Mouse (Mus musculus): ENCODE results near the gene Cpne4.

The Cpne4 gene

DNA sequence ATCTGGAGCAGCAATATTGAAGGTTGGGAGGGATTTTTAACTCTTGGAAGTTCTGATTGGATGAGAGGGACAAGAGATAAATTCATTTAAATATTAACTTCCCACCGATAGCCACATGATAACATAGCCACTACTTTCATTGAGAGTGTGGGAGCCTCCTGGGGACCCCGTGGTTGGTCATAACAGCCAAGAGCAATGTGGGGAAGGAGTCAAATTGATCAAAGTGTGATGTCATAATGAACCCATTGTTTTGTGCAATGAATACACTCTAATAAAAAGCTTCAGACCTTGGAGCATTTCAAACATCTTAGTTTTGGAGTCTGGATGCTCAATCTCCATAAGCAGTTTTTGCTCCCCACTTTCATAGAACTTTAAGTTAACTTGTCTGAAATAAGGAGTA lies at the start of gene Cpne4:
Gene Cpne4, plus strand, starts transcription at position 301 of the 400 bp plus-strand sequence.
- DNase-seq: no peak

DNA sequence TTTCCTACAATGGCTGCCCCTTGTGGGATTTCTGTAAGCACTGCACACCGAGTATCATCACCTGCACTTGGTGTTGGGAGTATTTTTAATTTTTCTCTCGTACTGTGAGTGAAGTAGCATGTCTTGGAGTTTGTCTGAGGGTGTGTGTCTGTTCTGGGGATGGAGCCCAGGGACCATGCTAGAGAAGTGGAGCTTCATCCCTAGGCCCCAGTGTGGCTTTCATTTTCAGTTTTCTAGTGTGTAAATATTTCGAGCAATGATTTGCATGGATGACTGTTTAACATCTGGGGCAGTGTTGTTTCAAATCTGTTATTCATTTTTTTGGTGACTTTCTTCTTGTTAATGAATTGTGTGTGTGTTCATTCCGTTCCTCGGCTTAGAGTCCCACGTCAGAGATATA lies 31.9 kb upstream of the Cpne4 start:
- DNase-seq: no peak

DNA sequence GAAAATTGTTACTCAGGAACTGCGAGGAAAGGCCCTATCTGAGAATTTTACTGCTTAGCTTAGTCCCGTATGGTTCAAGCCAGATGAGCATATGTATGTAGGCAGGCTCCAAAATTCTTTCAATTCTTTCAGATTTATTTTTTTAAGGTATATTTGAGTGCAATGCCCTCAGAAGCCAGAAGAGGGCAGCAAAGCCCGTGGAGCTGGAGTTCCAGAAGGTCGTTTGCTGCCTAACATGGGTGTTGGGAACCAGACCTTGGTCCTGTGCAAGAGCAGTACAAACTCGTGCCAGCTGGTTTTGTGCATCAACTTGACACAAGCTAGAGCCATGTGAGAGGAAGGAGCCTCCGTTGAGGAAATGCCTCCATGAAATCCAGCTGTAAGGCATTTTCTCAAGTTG lies 11.6 kb upstream of the Cpne4 start:
- no peak for DNase-seq

DNA sequence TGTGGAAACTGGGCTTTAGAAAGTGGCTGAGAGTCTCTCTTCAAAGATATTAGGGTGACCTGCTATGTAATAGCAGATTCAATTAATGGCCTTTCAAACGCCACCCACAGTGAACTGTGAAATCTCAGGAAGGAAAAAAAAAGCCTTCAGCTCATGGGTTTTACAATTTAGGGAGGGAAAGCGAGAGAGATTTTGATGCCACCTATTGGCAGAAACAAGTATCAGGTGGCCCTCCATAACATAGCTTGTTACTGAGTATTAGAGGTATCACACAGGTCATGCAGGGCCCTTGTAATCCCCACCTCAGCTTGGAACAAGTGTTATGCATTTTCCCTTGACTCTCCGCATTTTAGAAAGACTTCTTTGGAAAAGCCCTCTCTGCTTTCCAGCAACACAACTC lies 18.7 kb downstream of the Cpne4 start:
- no peak for DNase-seq

DNA sequence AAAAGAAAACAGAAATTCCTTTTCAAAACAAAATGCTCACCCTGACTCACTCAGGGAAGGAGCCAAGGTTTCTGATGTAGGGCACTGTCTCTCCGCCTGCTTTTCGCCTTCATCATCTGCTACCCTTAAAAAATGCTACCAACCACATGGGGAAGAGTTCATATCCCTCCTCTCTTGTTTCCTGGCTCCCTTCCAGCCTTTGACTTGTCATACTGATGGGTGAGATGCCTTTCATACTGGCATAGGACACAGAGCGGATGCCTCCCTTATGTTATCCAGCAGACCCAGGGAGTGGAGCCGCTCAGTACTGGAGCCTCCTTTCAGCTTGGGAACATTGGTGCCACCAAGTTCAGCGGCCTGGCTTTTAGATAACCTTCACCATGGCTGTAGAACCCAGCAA lies 19.4 kb downstream of the Cpne4 start:
- no peak for DNase-seq

DNA sequence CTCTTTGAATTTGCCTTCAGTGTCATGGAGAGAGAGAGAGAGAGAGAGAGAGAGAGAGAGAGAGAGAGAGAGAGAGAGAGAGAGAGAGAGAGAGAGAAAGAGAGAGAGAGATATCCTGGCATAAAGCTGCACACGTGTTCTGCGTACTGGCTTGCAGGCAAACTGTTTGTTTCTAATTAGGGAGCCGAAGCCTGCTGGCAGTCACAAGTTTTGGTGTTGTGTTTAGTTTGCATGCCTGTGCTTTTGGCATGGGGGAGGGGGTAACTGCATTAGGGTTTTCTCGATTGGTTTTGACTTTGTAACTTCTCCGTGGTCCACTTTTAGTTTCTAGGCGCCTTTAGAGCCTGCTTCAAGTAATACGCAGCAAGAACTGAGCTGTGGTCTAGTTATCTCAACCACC lies 20.0 kb downstream of the Cpne4 start:
- no peak for DNase-seq

DNA sequence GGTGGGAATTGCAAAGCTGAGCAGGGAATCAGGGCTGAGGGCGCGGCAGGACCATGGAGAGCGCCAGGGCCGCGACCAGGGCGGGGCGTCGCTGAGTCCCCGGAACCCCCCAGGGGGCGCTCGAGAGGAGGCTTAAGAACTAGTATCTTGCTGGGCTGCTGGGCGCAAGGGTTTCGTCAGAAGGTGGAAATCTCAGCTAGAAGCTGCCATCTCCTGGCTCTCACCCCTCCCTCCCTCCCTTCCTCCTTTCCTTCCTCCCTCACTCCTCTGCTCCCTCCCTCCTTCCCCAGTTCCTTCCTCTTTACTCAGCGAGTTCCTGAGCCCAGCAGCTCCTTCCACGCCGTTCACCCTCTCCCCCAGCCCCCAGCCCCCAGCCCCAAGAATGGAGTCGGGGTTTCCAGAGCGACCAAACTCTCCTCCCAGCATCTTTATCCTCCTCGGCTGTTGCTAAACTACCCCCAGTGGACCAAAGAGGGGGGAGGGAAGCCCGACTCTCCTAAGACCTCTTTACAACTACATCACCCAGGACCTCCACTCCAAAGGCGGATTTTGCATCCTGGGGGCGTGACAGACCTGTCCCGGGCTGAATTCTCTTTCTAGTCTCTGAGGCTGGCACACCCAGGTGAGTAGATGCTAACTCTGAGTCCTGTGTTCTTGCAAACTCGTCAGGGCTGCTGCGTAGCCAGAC lies 22.5 kb downstream of the Cpne4 start:
- DNase-seq: no peak

DNA sequence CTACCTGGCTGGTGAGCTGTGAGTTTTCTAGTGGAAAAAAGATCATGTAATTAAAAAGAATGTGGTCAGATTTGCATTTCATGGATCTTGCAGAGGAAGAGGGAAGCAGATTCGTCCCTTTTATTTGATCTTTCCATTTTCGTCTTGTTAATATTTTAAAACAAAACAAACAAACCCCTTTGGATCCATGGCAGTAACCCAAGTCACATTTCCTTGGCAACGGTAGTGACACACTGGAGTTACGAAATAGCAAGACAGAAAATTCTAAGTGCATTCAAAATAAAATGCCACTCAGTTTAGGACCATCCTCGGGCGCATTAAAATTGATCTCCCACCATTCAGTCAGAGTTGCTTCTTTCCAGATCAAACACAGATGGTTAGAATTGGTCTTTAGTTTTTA lies 25.8 kb downstream of the Cpne4 start:
- no peak for DNase-seq

DNA sequence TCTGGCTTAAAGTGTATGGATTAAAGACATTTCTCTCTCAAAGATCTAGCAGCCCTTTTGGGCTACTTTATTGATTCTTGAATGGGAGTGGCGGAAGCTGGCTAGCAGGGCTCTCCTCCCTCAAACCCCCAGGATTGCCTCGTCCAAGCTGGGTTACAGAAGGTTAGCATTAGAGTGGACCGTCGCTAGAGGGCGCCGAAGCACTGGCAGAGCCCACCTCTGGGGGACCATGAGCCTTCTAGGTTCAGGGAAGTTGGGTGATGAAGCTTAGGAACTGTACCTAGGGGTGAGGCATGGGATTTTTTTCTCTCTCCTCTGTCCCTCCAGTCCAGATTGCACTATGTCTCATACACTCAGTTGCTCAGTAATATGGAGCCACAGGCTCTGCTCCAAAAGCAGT lies 27.4 kb downstream of the Cpne4 start:
- DNase-seq: peak; percentile 8

DNA sequence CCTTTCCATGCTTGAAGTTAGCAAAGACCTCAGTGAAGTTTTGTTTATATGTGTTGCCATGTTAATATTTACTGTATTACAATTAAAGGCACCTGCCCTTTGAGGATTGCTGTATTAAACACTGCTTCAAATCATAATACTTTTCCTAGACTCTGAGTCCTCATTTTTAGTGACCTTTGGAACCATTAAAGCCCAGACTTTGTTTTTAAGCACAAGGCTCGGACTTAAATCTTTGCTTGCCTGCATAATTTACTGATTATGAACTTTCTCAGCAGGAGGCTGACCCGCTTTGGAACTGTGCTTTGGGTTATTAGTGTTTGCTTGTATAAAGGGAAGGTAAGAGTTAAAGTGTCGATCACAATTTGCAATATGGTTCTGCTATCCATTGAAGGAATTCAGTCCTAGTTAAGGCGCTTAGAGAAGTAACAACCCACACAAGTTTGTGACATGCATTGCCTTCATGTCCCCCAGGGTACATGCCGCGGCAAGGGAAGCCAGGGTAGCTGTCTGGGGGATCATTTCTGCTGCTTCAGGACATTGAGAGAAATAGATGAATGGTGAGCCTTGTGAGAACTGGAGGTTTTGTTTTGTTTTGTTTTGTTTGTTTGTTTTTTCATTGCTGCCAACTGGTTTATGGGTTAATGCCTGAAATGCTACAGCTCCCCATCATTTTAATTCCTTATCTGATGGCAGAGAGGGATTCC lies 35.0 kb downstream of the Cpne4 start:
- DNase-seq: no peak

DNA sequence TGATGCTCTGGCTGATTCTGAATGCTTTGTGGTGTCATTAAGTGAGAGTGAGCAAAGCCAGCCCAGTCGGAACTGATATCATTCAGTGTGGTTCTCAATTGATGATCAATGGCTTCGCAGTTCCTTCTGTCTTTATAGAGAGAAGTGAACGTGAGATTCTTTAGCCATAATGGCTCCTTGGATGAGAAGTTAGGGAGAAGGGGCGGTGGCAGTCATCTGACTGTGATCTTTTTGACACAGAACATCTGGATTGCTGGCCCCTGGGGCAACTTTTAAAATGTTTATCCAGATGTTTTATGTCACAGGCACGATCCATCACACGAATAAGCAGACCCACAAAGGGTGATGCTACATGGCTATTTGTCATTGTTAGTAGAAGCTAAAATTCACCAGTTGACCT lies 35.6 kb downstream of the Cpne4 start:
- no peak for DNase-seq

DNA sequence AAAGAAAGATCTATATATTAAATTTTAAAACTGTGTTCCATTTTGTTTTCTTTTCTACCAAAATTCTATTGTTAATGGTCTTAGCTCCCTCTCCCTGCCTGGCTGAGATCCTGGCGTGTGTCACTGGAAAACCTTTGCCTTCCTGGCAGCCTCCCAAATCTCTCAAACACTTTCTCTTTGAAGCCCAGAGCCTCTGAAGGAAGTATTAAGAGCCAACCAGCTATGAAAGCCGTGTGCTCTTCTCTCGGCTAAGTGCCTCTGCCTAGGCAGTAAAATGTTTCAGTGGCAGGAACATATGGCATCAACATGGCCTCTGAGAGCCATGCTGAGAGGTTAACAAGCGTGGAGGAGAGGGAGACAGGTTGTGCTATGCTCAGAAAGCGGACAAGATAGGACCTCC lies 47.5 kb downstream of the Cpne4 start:
- DNase-seq: peak; percentile 28

DNA sequence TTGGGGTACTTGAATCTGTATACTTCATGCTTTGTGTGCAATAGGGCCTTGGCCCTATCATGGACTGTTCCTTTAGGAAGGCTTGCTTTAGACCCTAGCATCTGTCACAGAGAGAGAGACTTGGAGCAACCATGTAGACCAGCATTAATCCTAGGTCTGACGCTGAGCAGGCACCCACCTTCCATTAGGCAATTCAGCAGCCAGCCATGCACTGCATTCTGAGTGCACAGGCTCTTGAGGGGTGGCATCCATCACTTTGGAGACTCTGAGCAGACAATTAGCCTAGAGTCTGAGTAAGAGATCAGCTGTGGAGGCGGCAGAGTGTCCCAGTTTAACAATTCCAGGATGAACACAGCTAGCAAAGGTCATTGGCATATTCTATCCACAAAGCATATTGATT lies 47.9 kb downstream of the Cpne4 start:
- DNase-seq: no peak

DNA sequence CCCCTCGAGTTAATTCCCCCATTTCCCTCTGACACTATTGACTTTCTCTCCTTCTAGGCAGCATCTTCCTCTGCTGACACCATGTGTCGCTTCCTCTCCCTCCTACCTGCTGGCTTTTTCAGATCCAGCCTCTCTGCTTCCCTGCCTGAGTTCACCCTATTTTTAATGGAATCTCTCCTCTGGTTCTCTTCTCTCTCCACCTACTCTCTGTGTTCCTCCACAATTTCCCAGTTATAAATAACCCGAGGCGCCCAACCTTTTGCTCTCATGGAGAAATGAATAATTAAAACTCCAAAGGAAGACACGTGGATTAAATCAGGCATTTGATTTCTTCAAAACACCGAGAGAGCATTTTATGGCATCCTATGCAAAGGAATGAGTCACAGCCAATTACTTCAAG lies 65.4 kb downstream of the Cpne4 start:
- DNase-seq: no peak

DNA sequence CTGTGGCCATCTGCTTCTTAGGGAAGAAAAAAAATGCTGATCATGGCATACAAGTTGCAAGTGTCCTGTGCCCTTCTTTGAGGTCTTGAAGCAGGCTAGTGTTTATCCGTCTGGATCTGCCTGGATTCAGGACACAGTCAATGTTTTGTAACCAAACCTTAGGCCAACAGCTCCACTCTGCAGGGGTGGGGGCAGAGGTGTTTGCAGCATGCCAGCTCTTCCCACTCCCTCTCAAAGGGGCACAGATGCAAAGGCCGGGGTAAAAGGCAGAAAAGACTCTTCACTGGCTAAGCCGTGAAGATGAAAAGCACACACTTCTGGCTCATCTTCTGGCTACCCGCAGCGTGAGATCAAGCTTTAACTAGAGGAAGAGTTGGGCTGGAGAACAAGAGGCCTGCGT lies 69.6 kb downstream of the Cpne4 start:
- no peak for DNase-seq

DNA sequence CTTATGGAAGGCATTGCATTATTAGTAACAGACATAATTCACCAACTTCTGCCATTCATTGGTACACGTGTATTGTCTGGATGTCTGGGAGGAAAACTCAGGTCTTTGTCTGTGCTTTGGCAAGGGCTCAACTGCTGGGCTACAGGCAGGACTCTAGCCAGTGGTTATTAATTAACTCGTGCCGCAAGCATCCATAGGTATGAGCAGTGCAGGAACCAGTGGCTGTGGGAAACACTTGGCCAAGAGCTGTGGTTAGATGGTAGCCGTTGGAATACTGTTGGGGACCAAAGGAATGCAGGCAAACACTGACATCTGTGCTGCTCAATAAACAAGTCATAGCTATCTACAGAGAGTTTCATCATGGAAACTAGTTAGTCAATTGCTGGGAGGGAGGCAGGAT lies 76.5 kb downstream of the Cpne4 start:
- DNase-seq: no peak

DNA sequence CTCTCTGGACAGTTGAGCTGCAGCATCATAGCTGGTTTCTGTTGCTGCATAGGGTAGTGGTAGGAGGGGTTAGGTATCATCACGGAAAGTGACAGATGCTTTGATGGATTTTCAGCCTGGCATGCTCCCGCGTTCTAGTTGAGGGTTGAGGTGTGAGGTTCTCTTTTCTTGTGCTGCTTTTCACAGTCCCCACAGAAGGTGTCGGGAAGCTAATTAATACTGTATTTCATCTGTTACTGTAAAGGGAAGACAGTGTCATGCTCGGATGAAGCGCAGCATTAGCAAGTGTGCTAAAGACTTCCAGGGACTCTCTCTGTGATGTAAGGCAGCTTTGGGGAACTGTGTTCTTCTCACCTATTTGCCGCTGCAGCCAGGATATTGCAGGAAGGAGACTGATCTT lies 80.7 kb downstream of the Cpne4 start:
- DNase-seq: no peak

DNA sequence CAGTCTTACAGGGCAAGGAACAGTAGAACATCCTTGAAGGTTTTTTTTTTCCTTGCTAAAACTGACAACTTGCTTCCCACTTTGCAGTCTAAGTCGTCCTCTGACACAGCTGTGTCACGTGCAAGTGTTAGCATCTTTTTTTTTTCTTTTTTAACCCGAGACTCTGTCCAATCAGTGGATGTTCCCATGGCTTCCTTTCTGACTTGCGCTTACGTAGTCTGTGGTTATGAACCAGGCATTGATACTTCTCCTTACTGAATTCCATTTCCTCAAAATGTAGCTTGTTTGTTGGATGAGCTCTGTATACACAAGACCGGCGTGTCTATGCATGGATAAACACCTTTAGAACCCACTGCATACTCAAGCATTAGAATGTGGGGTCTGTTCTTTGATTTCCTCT lies 82.2 kb downstream of the Cpne4 start:
- no peak for DNase-seq

DNA sequence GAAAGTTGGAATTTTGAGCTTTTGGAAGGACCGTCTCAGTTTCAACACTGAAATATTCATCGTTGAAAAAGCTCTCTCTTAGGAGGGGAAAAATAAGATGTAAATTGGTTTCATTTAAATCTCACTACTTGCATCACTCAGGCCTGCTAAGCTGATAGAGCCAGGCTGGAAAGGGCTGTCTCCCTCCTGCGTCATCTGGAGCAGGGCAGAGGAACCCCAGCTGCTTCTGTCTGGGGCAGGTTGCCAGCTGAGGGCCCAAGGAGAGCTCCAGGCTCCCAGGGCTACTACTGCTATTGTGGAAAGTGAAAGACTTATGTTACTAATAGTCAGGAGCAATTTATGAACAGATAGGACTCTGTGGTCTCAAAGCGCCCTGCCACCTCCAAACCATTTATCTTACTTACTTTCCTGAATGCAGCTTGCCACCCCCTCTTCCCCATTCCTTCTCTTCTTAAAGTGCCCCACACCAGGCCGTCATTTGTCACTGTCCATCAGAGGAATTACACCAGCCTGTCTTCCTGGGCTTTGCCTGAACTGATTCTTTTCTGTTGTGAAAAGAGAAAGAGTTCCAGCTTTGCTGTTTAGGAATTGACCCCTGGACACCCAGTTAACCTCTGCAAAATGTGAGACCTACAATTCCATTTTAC lies 99.4 kb downstream of the Cpne4 start:
- DNase-seq: no peak

DNA sequence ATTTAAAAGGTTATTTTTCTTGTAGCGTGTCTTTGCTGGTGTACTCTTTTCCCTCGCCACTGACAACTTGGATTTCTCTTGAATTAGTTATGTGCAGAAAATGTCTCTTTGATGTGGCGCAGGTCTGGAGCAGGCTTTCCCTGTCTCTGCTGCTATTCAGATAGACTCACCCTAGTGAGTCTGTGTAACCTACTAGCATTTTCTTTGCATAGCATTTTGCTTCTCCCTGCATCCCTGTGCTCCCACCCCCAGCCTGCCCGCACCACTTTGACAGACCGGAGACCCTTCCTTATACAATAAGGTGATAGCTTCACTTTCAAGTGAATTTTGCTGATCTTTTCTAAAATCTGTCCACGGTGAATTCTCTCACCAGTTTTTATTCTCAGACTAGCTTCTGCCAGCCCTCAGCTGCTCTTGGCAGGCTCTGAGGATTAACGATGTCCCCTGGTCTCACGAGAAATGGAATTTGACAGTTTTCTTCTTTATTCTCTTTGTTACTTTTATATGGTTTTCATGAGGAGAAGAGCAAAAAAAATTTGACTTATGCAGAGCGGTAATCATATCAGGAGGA lies 105.7 kb downstream of the Cpne4 start:
- no peak for DNase-seq

DNA sequence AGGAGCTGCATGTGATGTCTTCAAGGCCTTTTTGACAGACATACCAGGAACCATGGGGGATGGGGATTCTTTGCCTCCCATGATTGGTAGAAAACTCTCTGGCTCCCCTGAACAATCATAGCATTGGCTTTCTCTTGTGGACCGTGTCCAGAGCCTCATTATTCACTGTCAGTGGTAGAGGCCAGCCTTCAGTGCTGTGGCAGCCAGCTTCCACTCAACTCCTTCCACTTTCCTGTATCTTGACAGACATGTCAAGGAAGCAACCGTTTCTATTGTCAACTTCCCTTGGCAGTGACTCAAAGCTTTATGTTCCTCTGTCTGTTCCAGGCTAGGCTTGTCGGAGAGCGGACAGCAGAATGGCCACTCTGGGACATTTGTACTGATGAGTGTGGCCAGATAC lies 112.7 kb downstream of the Cpne4 start:
- no peak for DNase-seq

DNA sequence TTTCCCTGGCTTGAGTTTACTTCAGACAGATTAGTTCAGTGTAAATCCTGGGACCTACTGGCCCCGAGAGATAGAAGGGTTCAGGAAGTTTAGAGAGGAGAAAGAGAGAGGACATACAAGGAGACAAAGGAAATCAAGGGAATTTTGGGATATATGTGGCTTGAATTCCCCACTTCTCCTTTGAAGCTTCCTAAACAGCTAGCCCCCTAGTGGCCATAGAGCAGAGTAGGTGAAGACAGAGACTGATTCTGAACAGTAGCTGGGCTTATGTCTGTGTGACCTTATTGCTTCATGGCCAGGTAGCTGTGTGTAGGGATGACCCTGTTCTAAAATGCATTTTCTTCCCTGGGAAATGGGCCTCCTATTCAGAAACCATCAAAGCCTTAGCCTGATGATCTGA lies 129.6 kb downstream of the Cpne4 start:
- no peak for DNase-seq

DNA sequence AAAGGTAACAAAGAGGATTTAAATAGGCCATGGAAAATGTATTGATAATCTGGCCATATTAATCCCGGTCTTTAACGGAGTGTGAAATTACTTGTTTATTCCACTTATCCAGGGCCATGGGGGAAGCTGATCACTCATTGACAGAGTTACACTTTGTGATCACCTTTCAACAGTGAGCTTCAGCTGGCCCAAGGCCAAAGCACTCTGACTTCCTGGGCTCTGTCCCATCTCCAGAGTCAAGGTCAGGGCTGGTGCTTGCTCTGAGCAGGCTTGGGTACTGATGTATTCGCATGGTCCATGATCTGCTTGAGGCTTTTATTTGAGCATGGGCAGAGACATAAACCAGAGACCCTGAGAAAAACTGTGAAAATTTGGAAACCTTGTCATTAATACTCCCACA lies 131.5 kb downstream of the Cpne4 start:
- DNase-seq: no peak

DNA sequence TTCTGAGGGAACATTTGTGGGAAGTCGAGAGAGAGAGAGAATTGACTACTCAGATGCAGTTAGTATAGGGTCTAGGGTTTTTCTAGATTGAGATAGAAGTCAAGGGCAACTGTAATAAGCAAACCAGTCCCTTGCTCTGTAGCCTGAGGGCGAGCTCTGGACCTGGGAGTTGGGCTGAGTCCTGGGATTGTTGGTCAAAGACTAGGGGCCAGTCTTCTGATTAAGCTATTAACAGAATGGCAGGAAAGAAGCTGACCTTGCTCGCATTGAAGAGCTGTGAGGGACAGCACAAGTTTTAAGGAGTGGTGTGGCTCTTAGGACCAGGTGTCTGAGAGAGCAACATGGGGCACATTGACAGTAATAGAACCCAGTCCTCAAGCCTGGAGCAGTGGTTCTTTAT lies 140.0 kb downstream of the Cpne4 start:
- DNase-seq: no peak
